Mouse (Mus musculus) liver, embryonic 14.5 days (tissue): ENCODE measurements around the gene Gm37240.

Experiments used
- CTCF ChIP-seq: IDR thresholded peaks from 2 replicates; pipeline ENCODE4 v1.5.1; 2016; ENCODE audit warnings: antibody characterized with exemption, low read depth, control low read depth
- EP300 ChIP-seq: IDR thresholded peaks from 2 replicates; pipeline ENCODE4 v1.6.1; 2016; ENCODE audit warnings: antibody characterized with exemption, low read depth

GRCm38 (mm10) chr3:84936252-84936651 lies 951.1 kb downstream of the Gm37240 start:
- TF ChIP-seq CTCF, result peak; percentile 12; the same call in 1 of the 2 replicates
- no peak for TF ChIP-seq EP300
